Mouse (Mus musculus) liver, embryonic 12.5 days (tissue): ENCODE measurements at regions not wholly inside any gene's neighbourhood (a gene's known extent, or its start where the extent isn't known, plus 50 kb on each side); places are given as distances from the start of the nearest gene placed in this dataset.

Source experiments
- ATAC-seq: fragments of 200-750 bp; cut with Nextera tagmentation; 2 replicates; pipeline ENCODE4 v1.8.0; 2017; ENCODE audit warnings: moderate number of reproducible peaks, mild to moderate bottlenecking, moderate library complexity
- H3K27ac ChIP-seq: fragments of 300-500 bp; sonication (generic); 2 replicates; pipeline ENCODE4 v1.5.1; 2016; ENCODE audit warnings: mild to moderate bottlenecking
- H3K27me3 ChIP-seq: fragments of 300-500 bp; sonication (generic); replicated peaks from 2 replicates; pipeline ENCODE4 v1.6.1; 2016; ENCODE audit warnings: mild to moderate bottlenecking, moderate library complexity
- H3K36me3 ChIP-seq: fragments of 300-500 bp; sonication (generic); 2 replicates; pipeline ENCODE4 v1.6.1; 2016; ENCODE audit warnings: mild to moderate bottlenecking, moderate library complexity
- H3K4me1 ChIP-seq: fragments of 300-500 bp; sonication (generic); 2 replicates; pipeline ENCODE4 v1.6.1; 2016
- H3K4me2 ChIP-seq: fragments of 300-500 bp; sonication (generic); 2 replicates; pipeline ENCODE4 v1.6.1; 2016; ENCODE audit warnings: mild to moderate bottlenecking, moderate library complexity
- H3K4me3 ChIP-seq: fragments of 300-500 bp; sonication (generic); 2 replicates; pipeline ENCODE4 v1.5.1; 2016; ENCODE audit warnings: mild to moderate bottlenecking, moderate library complexity
- H3K9ac ChIP-seq: fragments of 300-500 bp; sonication (generic); 2 replicates; pipeline ENCODE4 v1.6.1; 2016; ENCODE audit warnings: mild to moderate bottlenecking, moderate library complexity
- H3K9me3 ChIP-seq: fragments of 300-500 bp; sonication (generic); replicated peaks from 2 replicates; pipeline ENCODE4 v1.6.1; 2016; ENCODE audit warnings: mild to moderate bottlenecking, moderate library complexity
- WGBS: fragments of 180-500 bp; shearing (Covaris S2); methylation state at CpG from one replicate; pipeline ENCODE4 v1.1.7; 2016; ENCODE audit not compliant: insufficient replicate concordance; 5-methylcytosine and 5-hydroxymethylcytosine counted together

GRCm38 (mm10) chr15:16404077-16404476 is 324.5 kb upstream of the Cdh9 start:
- H3K4me3 ChIP-seq, result no peak overlapping the region
- no peak overlapping the region for H3K4me2 ChIP-seq
- WGBS, result 67% methylated on average over 5 of the region's 5 CpGs
- no peak overlapping the region for H3K9ac ChIP-seq
- no peak overlapping the region for H3K27ac ChIP-seq
- H3K9me3 ChIP-seq, result no peaks in the 10 kb centered on the region
- H3K27me3 ChIP-seq, result no peaks in the 10 kb centered on the region
- no peak for ATAC-seq
- no peaks in the 10 kb centered on the region for H3K4me1 ChIP-seq
- H3K36me3 ChIP-seq, result no peaks in the 10 kb centered on the region

- Histone ChIP-seq H3K4me3 (no peak overlapping the region), H3K9ac (no peak overlapping the region), H3K4me2 (no peak overlapping the region), H3K9me3 (no peaks in the 10 kb centered on the region), H3K27ac (no peak overlapping the region), H3K27me3 (no peaks in the 10 kb centered on the region), H3K4me1 (no peaks in the 10 kb centered on the region), H3K36me3 (no peaks in the 10 kb centered on the region)
- no peak for ATAC-seq
Observed at GRCm38 (mm10) chr15:16406203-16406602, 322.4 kb upstream of the Cdh9 start.

GRCm38 (mm10) chr15:16411686-16412085 is 316.9 kb upstream of the Cdh9 start:
- WGBS, result 63% methylated on average over 1 of the region's 1 CpGs
- ATAC-seq, result no peak
- Histone ChIP-seq H3K27me3 (no peaks in the 10 kb centered on the region), H3K9ac (no peak overlapping the region), H3K36me3 (no peaks in the 10 kb centered on the region), H3K4me2 (no peak overlapping the region), H3K4me3 (no peak overlapping the region), H3K27ac (no peak overlapping the region), H3K9me3 (no peaks in the 10 kb centered on the region), H3K4me1 (no peaks in the 10 kb centered on the region)

DNA sequence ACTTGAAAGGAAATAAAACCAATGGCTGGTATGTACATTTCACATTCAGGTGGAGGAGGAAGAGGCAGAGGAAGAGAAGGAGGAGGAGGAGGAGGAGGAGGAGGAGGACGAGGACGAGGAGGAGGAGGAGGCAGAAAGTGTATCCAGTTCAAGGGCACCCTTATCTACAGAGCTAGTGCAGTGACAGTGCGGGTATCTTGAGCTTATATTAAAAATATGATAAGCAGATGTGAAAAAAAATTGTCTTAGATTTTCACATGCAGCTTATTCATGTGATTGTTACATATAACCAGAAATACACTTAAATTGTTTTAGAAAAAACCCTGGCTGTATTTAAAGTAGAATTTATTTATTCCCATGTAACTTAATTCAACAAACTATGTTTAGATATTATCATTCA is 310.8 kb upstream of the Cdh9 start:
- WGBS, result 43% methylated on average over 3 of the region's 3 CpGs
- no peaks in the 10 kb centered on the region for H3K9me3 ChIP-seq

GRCm38 (mm10) chr15:16423019-16423418 is 305.5 kb upstream of the Cdh9 start:
- no peak overlapping the region for H3K27ac ChIP-seq
- H3K4me2 ChIP-seq, result no peak overlapping the region
- no peaks in the 10 kb centered on the region for H3K27me3 ChIP-seq
- no peak for ATAC-seq
- H3K4me3 ChIP-seq, result no peak overlapping the region
- H3K4me1 ChIP-seq, result no peaks in the 10 kb centered on the region
- no peak overlapping the region for H3K9ac ChIP-seq
- WGBS, result 59% methylated on average over 3 of the region's 3 CpGs
- H3K9me3 ChIP-seq, result no peaks in the 10 kb centered on the region
- no peaks in the 10 kb centered on the region for H3K36me3 ChIP-seq

More for the DNA sequence above, 310.8 kb upstream of the Cdh9 start:
- H3K9ac ChIP-seq, result no peak overlapping the region
- ATAC-seq, result no peak
- H3K27ac ChIP-seq, result no peak overlapping the region
- H3K27me3 ChIP-seq, result no peaks in the 10 kb centered on the region
- H3K36me3 ChIP-seq, result no peaks in the 10 kb centered on the region
- no peak overlapping the region for H3K4me2 ChIP-seq
- H3K4me1 ChIP-seq, result no peaks in the 10 kb centered on the region
- no peak overlapping the region for H3K4me3 ChIP-seq

DNA sequence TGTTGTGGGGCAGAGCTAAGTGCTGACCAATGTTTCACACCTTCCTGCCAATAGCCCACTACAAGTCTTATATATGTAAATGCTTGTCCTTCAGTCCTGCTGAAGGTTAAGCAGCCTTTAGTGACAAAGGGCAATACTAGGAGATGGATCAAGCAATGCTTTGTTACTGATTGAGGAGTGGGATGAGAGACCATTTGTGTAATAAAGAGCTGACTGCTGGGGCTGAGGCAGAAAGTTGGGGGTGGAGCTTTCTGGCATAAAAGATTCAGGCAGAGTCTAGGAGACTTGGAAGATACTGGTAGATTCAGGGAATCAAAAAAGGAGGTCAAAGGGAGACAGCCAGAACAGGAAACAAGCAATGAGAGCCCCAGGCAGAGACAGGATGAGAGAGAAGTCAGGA is 281.9 kb upstream of the Cdh9 start:
- H3K27ac ChIP-seq, result no peak overlapping the region
- no peak overlapping the region for H3K4me2 ChIP-seq
- no peaks in the 10 kb centered on the region for H3K4me1 ChIP-seq
- no peaks in the 10 kb centered on the region for H3K27me3 ChIP-seq
- no peak for ATAC-seq
- H3K36me3 ChIP-seq, result no peaks in the 10 kb centered on the region
- no peak overlapping the region for H3K4me3 ChIP-seq
- no peaks in the 10 kb centered on the region for H3K9me3 ChIP-seq
- no peak overlapping the region for H3K9ac ChIP-seq

DNA sequence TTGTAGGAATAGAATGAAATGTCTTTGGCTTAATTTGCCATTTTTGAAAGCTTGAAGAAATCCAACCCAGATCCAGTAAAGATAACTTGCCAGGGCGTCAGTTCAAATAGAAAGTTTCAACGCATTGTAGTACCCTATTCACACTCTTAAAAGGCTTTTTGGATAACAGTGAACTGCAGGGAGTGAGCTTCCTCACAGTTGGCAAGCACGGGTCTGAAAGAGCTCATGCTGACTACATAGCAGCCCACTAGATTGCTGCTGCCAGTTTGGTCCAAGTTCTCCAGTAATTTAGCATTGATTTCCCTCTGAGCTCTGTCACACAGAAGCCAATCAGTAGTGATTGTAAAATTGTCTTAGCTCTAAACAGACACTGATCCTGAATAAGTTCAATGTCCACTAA is 237.3 kb upstream of the Cdh9 start:
- no peaks in the 10 kb centered on the region for H3K9me3 ChIP-seq
- no peak overlapping the region for H3K27ac ChIP-seq
- no peak overlapping the region for H3K4me3 ChIP-seq
- no peaks in the 10 kb centered on the region for H3K36me3 ChIP-seq
- no peak overlapping the region for H3K9ac ChIP-seq
- H3K27me3 ChIP-seq, result no peaks in the 10 kb centered on the region
- H3K4me1 ChIP-seq, result no peaks in the 10 kb centered on the region
- WGBS, result 21% methylated on average over 3 of the region's 3 CpGs
- H3K4me2 ChIP-seq, result no peak overlapping the region
- ATAC-seq, result no peak

DNA sequence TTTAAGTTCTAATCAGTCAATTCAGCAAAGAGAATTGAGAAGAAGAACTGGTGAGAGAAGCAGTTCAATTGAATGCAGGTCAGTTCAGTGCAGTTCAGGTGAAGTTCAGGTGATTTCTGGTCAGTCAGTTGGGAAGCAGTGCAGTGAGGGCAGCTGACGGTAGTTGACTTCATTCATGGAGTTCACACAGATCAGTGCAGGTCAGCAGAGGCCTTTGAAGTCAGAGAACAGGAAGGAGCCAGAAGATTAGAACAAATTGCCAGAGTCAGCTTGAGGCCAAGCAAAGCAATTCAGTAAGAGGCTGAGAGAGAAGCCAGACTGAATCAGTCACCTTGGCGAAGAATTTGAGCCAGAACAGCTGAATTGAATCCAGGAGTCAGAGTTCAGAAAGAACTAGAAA is 235.7 kb upstream of the Cdh9 start:
- Histone ChIP-seq H3K27me3 (no peaks in the 10 kb centered on the region), H3K36me3 (no peaks in the 10 kb centered on the region), H3K9me3 (no peaks in the 10 kb centered on the region), H3K27ac (no peak overlapping the region), H3K9ac (no peak overlapping the region), H3K4me3 (no peak overlapping the region), H3K4me1 (no peaks in the 10 kb centered on the region), H3K4me2 (no peak overlapping the region)
- WGBS, result 40% methylated on average over 2 of the region's 2 CpGs
- no peak for ATAC-seq

DNA sequence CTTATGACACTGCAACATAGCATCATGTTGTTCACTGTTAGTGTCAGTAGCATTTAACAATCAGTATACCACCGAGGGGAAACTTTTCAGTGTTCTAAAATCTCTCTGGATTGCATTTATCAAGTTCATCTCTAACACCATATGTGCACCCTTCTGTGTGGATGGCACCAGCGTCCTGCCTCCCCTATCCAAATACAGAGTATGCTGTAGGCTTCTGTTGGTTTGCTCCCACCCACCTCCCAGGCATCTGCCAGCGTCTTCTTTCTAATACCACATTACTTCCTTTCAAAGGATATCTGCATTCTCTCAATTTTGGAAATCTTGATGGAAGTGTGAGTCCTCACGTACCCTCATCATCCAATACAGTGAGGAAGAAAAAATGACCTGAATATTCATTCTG is 208.0 kb upstream of the Cdh9 start:
- Histone ChIP-seq H3K27ac (no peak overlapping the region), H3K4me3 (no peak overlapping the region), H3K36me3 (no peaks in the 10 kb centered on the region), H3K4me2 (no peak overlapping the region), H3K9me3 (no peaks in the 10 kb centered on the region), H3K27me3 (no peaks in the 10 kb centered on the region), H3K9ac (no peak overlapping the region), H3K4me1 (no peaks in the 10 kb centered on the region)
- no peak for ATAC-seq
- WGBS, result 50% methylated on average over 4 of the region's 4 CpGs

- H3K9ac ChIP-seq, result no peak overlapping the region
- no peaks in the 10 kb centered on the region for H3K4me1 ChIP-seq
- WGBS, result 74% methylated on average over 6 of the region's 6 CpGs
- no peak for ATAC-seq
- no peaks in the 10 kb centered on the region for H3K36me3 ChIP-seq
- no peak overlapping the region for H3K27ac ChIP-seq
- H3K4me2 ChIP-seq, result no peak overlapping the region
- H3K4me3 ChIP-seq, result no peak overlapping the region
- no peaks in the 10 kb centered on the region for H3K9me3 ChIP-seq
- no peaks in the 10 kb centered on the region for H3K27me3 ChIP-seq
Observed at GRCm38 (mm10) chr15:16532587-16532986, 196.0 kb upstream of the Cdh9 start.

- no peaks in the 10 kb centered on the region for H3K4me1 ChIP-seq
- H3K9ac ChIP-seq, result no peak overlapping the region
- H3K9me3 ChIP-seq, result no peaks in the 10 kb centered on the region
- H3K36me3 ChIP-seq, result no peaks in the 10 kb centered on the region
- H3K4me3 ChIP-seq, result no peak overlapping the region
- H3K27me3 ChIP-seq, result no peaks in the 10 kb centered on the region
- no peak overlapping the region for H3K4me2 ChIP-seq
- no peak for ATAC-seq
- H3K27ac ChIP-seq, result no peak overlapping the region
- WGBS, result 18% methylated on average over 1 of the region's 1 CpGs
Observed at GRCm38 (mm10) chr15:16541226-16541625, 187.3 kb upstream of the Cdh9 start.

DNA sequence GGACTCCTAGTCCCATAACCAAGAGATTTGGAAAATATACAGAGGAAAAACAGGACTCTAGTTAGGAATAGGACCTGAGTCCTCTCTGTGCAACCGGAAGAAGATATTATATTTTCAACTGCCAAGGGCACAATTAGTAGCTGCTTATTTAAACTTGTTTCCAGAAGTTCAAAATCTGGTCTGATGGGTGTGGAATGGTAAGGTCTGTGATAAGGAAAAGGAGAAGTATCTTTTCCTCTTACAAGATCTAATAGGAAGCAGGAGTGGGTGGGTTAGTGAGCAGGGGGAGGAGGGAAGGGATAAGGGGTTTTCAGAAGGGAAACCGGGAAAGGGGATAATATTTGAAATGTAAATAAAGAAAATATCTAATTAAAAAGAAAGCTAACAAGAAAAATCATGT is 173.4 kb upstream of the Cdh9 start:
- H3K4me2 ChIP-seq, result no peak overlapping the region
- ATAC-seq, result no peak
- H3K36me3 ChIP-seq, result no peaks in the 10 kb centered on the region
- WGBS, result 55% methylated on average over 2 of the region's 2 CpGs
- no peak overlapping the region for H3K4me3 ChIP-seq
- no peak overlapping the region for H3K9ac ChIP-seq
- H3K4me1 ChIP-seq, result no peaks in the 10 kb centered on the region
- H3K27ac ChIP-seq, result no peak overlapping the region
- no peaks in the 10 kb centered on the region for H3K9me3 ChIP-seq
- H3K27me3 ChIP-seq, result no peaks in the 10 kb centered on the region

- Histone ChIP-seq H3K9me3 (no peaks in the 10 kb centered on the region), H3K9ac (no peak overlapping the region), H3K27me3 (no peaks in the 10 kb centered on the region), H3K4me3 (no peak overlapping the region), H3K4me1 (no peaks in the 10 kb centered on the region), H3K36me3 (no peaks in the 10 kb centered on the region), H3K4me2 (no peak overlapping the region), H3K27ac (no peak overlapping the region)
- 75% methylated on average over 9 of the region's 9 CpGs for WGBS
- ATAC-seq, result no peak
Observed at GRCm38 (mm10) chr15:16556338-16556737, 172.2 kb upstream of the Cdh9 start.
